Mouse (Mus musculus) neutrophil, adult 5-6 weeks (primary cell): ENCODE results near the gene Gm7534. TPM values are rescaled to one million over a fixed set of nuclear protein-coding genes. Genes with fewer than 3 reads are reported as not detected.
"Not testable (repeated sequence)": the region's sequence is repeated elsewhere in the genome, so short reads cannot be mapped to it uniquely, and the experiment has no call there.

Experiments
- ATAC-seq: fragments of 151-379, 151-347 bp; 2 replicates; pipeline ENCODE4 v1.8.0; 2017; ENCODE audit warnings: mild to moderate bottlenecking, moderate TSS enrichment; ENCODE audit not compliant: insufficient number of reproducible peaks, poor library complexity, low FRiP score, severe bottlenecking; ENCODE audit errors: extremely low read depth
- total RNA-seq: library from RNA; stranded (forward); fragments of 200-1000 nt; gene quantifications from 2 replicates; pipeline ENCODE4 v1.2.3, GENCODE M21; 2017

Gene Gm7534
- total RNA-seq, 1 experiment from 2014 or later, result not detected

- ATAC-seq, result no peak
Observed at GRCm38 (mm10) chr4:134155531-134155930, 47.3 kb downstream of the Gm7534 start.

- no peak for ATAC-seq
Observed at GRCm38 (mm10) chr4:134154354-134154753, 48.5 kb downstream of the Gm7534 start.

GRCm38 (mm10) chr4:134153656-134154055 is 49.1 kb downstream of the Gm7534 start:
- ATAC-seq, result no peak

GRCm38 (mm10) chr4:134152112-134152511 is 50.7 kb downstream of the Gm7534 start:
- no peak for ATAC-seq

GRCm38 (mm10) chr4:134149389-134149788 is 53.4 kb downstream of the Gm7534 start:
- ATAC-seq, result no peak

GRCm38 (mm10) chr4:134144297-134144696 is 58.5 kb downstream of the Gm7534 start:
- not testable (repeated sequence) for ATAC-seq

Other genes with a start within 250 kb of the Gm7534 start
- gene Hmgn2, start 234.4 kb downstream of the Gm7534 start, total RNA-seq, result 290 and 299 TPM in 2 replicates
- gene Dhdds, start 202.1 kb downstream of the Gm7534 start, total RNA-seq, result 15.6 and 16.6 TPM in 2 replicates
- gene Lin28a, start 184.2 kb downstream of the Gm7534 start, total RNA-seq, result 13.6 and 16.1 TPM in 2 replicates
- 0.58 TPM in 1 of 2 replicates, not detected in the other for gene Zfp683, start 149.2 kb downstream of the Gm7534 start, total RNA-seq
- 4.2 and 7.4 TPM in 2 replicates for gene Crybg2, start 142.2 kb downstream of the Gm7534 start, total RNA-seq
- gene Cd52, start 107.9 kb downstream of the Gm7534 start, total RNA-seq, result 2,308 and 2,325 TPM in 2 replicates
- 15.0 and 22.1 TPM in 2 replicates for gene Ubxn11, start 100.4 kb downstream of the Gm7534 start, total RNA-seq
- gene Sh3bgrl3, start 74.2 kb downstream of the Gm7534 start, total RNA-seq, result 471 and 477 TPM in 2 replicates
- gene Cep85, start 15.9 kb downstream of the Gm7534 start, total RNA-seq, result 26.5 and 38.3 TPM in 2 replicates
- not detected in 2 replicates for gene Catsper4, start 24.4 kb upstream of the Gm7534 start, total RNA-seq
- 0.58 and 0.98 TPM in 2 replicates for gene Cnksr1, start 35.4 kb upstream of the Gm7534 start, total RNA-seq
- 0.47 TPM in 1 of 2 replicates, not detected in the other for gene E130218I03Rik, start 40.7 kb upstream of the Gm7534 start, total RNA-seq
- 3.6 and 5.7 TPM in 2 replicates for gene Zfp593, start 42.6 kb upstream of the Gm7534 start, total RNA-seq
- not detected in 2 replicates for gene Gm30191, start 43.9 kb upstream of the Gm7534 start, total RNA-seq
- gene Grrp1, start 51.1 kb upstream of the Gm7534 start, total RNA-seq, result not detected in 2 replicates
- gene Pdik1l, start 84.9 kb upstream of the Gm7534 start, total RNA-seq, result 15.5 and 18.7 TPM in 2 replicates
- not detected in 2 replicates for gene Trim63, start 112.1 kb upstream of the Gm7534 start, total RNA-seq
- not detected in 2 replicates for gene Slc30a2, start 140.2 kb upstream of the Gm7534 start, total RNA-seq
- gene Extl1, start 180.8 kb upstream of the Gm7534 start, total RNA-seq, result 0.86 and 1.3 TPM in 2 replicates
- gene Pafah2, start 193.3 kb upstream of the Gm7534 start, total RNA-seq, result 0.12 and 0.74 TPM in 2 replicates